Mouse (Mus musculus) CH12.LX (cell line): ENCODE measurements around the gene Dstn.

ENCODE experiments used
- CHD2 ChIP-seq: IDR thresholded peaks from 2 replicates; pipeline ENCODE4 v1.6.1; 2011; ENCODE audit warnings: low read length, improper control_type of control experiment
- CTCF ChIP-seq, 2 experiments: IDR thresholded peaks in 1 of 2; conservative IDR thresholded peaks in 1 of 2; 2 replicates each; pipeline ENCODE4 v1.5.1; 2011 to 2012; ENCODE audit warnings: low read depth in 2 of 2, low read length in 2 of 2, improper control_type of control experiment in 1 of 2, inconsistent platforms in 1 of 2, mild to moderate bottlenecking in 1 of 2, moderate library complexity in 1 of 2
- E2F4 ChIP-seq: IDR thresholded peaks from 2 replicates; pipeline ENCODE4 v1.6.1; 2011; ENCODE audit warnings: low read depth, low read length, improper control_type of control experiment; ENCODE audit not compliant: insufficient replicate concordance
- NRF1 ChIP-seq: IDR thresholded peaks from 2 replicates; pipeline ENCODE4 v1.6.1; 2014; ENCODE audit warnings: low read depth, mild to moderate bottlenecking, inconsistent platforms, low read length, improper control_type of control experiment, moderate library complexity
- ZKSCAN1 ChIP-seq: IDR thresholded peaks from 2 replicates; pipeline ENCODE4 v1.6.1; 2012; ENCODE audit warnings: low read depth, inconsistent platforms, low read length, improper control_type of control experiment, borderline replicate concordance

DNA sequence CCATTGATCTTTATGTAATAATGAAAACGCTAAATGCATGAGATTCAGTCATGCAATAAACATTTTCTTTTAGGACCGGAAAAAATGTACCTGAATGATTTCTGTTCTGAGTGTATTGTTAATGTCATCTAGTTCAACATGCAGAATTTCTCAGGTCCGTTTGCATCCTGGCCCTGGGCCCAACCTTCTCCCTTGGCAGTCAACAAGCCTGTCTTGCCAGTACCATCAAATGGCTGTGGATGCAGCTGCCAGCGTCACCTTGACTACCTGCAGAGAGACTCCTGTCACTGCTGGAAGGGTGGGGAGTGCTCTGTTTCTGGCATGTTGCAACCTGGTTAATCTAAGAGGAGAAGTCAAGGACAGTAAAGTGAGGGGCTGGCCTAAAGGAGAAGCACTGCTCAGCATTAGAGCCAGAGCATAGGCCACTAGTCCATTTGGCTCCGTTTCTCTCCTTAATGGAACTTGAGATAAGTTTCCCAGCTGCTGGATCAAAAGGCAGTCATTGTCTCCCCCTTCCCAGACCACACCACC lies 14.2 kb upstream of the Dstn start:
- TF ChIP-seq CHD2 (no peak), NRF1 (no peak), CTCF (conservative IDR thresholded peaks at IDR 0.05 in 1 of 2, IDR thresholded peaks at IDR 0.05 in 1 of 2; ENCODE audit: low read depth in 2 of 2, low read length in 2 of 2) (no peak), ZKSCAN1 (no peak), E2F4 (no peak)
